Mouse (Mus musculus) ES-Bruce4 (cell line): ENCODE results near the gene Bsg.

Experiments used
- CTCF ChIP-seq: IDR thresholded peaks from one replicate; pipeline ENCODE4 v1.8.1; 2011; ENCODE audit warnings: low read depth, low read length
- EP300 ChIP-seq: IDR thresholded peaks from 2 replicates; pipeline ENCODE4 v1.6.1; 2011; ENCODE audit warnings: low read depth, low read length; ENCODE audit not compliant: insufficient read depth
- POLR2A ChIP-seq: IDR thresholded peaks from one replicate; pipeline ENCODE4 v1.8.1; 2011; ENCODE audit warnings: low read length; ENCODE audit not compliant: insufficient read depth

DNA sequence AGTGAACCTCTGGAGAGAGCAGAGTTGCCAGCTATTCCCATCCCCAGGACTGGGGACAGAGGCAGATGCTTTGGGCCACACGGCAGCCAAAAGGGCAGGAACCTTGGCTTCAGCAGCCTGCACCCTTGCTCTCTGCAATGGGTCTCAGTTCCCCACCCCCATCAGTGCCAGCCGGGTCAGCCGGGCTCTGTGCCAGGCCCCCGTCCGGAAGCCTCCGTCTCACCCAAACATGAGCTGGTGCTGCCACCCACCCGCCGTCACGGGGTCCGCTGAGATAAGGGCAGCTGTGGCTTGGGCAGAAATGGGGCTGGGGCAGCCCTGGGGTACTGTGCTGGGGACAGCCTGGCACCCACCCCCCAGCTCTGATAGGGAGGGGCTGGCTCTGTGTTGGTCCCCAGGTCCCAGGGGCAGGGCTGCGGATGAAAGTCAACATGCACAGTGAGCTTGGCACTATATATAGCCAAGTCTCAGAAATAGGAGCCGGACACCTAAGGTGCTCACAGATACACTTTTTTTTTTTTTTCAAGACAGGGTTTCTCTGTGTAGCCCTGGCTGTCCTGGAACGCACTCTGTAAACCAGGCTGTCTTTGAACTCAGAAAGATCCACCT lies 25.2 kb downstream of the Bsg start:
- TF ChIP-seq CTCF: no peak
- TF ChIP-seq POLR2A: no peak
- TF ChIP-seq EP300: no peak
